Mouse (Mus musculus) forebrain, embryonic 16.5 days (tissue): ENCODE data around the gene Opn4. TPM values are rescaled to one million over a fixed set of nuclear protein-coding genes. Genes with fewer than 3 reads are reported as not detected.

ENCODE experiments used
- ATAC-seq: fragments of 200-750 bp; cut with Nextera tagmentation; 2 replicates; pipeline ENCODE4 v1.8.0; 2017; ENCODE audit warnings: mild to moderate bottlenecking, moderate library complexity
- H3K27ac ChIP-seq: fragments of 300-500 bp; sonication (generic); 2 replicates; pipeline ENCODE4 v1.5.1; 2014; ENCODE audit warnings: low read length, control low read depth
- H3K27me3 ChIP-seq: fragments of 300-500 bp; sonication (generic); replicated peaks from 2 replicates; pipeline ENCODE4 v1.6.1; 2014; ENCODE audit warnings: low read length; ENCODE audit not compliant: control insufficient read depth, insufficient read depth
- H3K36me3 ChIP-seq: fragments of 300-500 bp; sonication (generic); 2 replicates; pipeline ENCODE4 v1.6.1; 2014; ENCODE audit not compliant: control insufficient read depth, insufficient read depth
- H3K4me1 ChIP-seq: fragments of 300-500 bp; sonication (generic); replicated peaks from 2 replicates; pipeline ENCODE4 v1.6.1; 2014; ENCODE audit warnings: low read length; ENCODE audit not compliant: control insufficient read depth, insufficient read depth
- H3K4me2 ChIP-seq: fragments of 300-500 bp; sonication (generic); 2 replicates; pipeline ENCODE4 v1.6.1; 2014; ENCODE audit warnings: mild to moderate bottlenecking, low read length, control low read depth
- H3K4me3 ChIP-seq: fragments of 300-500 bp; sonication (generic); replicated peaks from 2 replicates; pipeline ENCODE4 v1.5.1; 2014; ENCODE audit warnings: mild to moderate bottlenecking, low read length, control low read depth
- H3K9ac ChIP-seq: fragments of 300-500 bp; sonication (generic); replicated peaks from 2 replicates; pipeline ENCODE4 v1.6.1; 2014; ENCODE audit warnings: low read depth, low read length, control low read depth
- H3K9me3 ChIP-seq: fragments of 300-500 bp; sonication (generic); 2 replicates; pipeline ENCODE4 v1.6.1; 2016; ENCODE audit warnings: low read length; ENCODE audit not compliant: control insufficient read depth
- WGBS: fragments of 180-500 bp; shearing (Covaris S2); extraction: QIAGEN DNeasy Blood & Tissue Kit; methylation state at CpG from one replicate; pipeline ENCODE4 v1.1.7; 2014; 5-methylcytosine and 5-hydroxymethylcytosine counted together
- polyA plus RNA-seq: library from polyadenylated mRNA; unstranded; fragments of >200 nt; fragmentation: Nextera tagmentation; extraction: Ambion mirVana; gene quantifications from 2 replicates; pipeline ENCODE4 v1.2.1, GENCODE M21; 2015

Opn4 gene
- polyA plus RNA-seq, 1 experiment from 2014 or later: not detected

GRCm38 (mm10) chr14:34620611-34621376 lies 20.9 kb upstream of the Opn4 start:
- 41% methylated on average over 10 of the region's 10 CpGs for WGBS
- peaks cover 3% of the 10 kb centered on the region for H3K27me3 ChIP-seq
- H3K9me3 ChIP-seq: no peaks in the 10 kb centered on the region
- no peak overlapping the region for H3K4me2 ChIP-seq
- H3K9ac ChIP-seq: no peak overlapping the region
- H3K36me3 ChIP-seq: no peaks in the 10 kb centered on the region
- H3K27ac ChIP-seq: no peak overlapping the region
- no peak for ATAC-seq
- 0 out of 2 replicates have a peak, but pooled peaks cover 2% of the 10 kb centered on the region for H3K4me1 ChIP-seq
- no peak overlapping the region for H3K4me3 ChIP-seq

- H3K36me3 ChIP-seq: no peaks in the 10 kb centered on the region
- no peak overlapping the region for H3K4me3 ChIP-seq
- no peak overlapping the region for H3K27ac ChIP-seq
- ATAC-seq: no peak
- no peaks in the 10 kb centered on the region for H3K9me3 ChIP-seq
- 31% methylated on average over 9 of the region's 9 CpGs for WGBS
- no peak overlapping the region for H3K4me2 ChIP-seq
- H3K27me3 ChIP-seq: peaks cover 15% of the 10 kb centered on the region
- H3K9ac ChIP-seq: no peak overlapping the region
- H3K4me1 ChIP-seq: peaks cover 4% of the 10 kb centered on the region; the same call in 1 of the 2 replicates
These were observed 18.9 kb upstream of the Opn4 start for GRCm38 (mm10) chr14:34618808-34619207.

GRCm38 (mm10) chr14:34616821-34617220 lies 16.9 kb upstream of the Opn4 start:
- Histone ChIP-seq H3K36me3 (no peaks in the 10 kb centered on the region), H3K4me3 (no peak overlapping the region), H3K9me3 (no peaks in the 10 kb centered on the region), H3K4me2 (no peak overlapping the region), H3K27me3 (peaks cover 16% of the 10 kb centered on the region), H3K27ac (no peak overlapping the region), H3K9ac (no peak overlapping the region), H3K4me1 (peaks cover 4% of the 10 kb centered on the region; the same call in 1 of the 2 replicates)
- peak; percentile 90 for ATAC-seq
- WGBS: 2% methylated on average over 8 of the region's 8 CpGs

GRCm38 (mm10) chr14:34615625-34616024 lies 15.7 kb upstream of the Opn4 start:
- H3K36me3 ChIP-seq: no peaks in the 10 kb centered on the region
- H3K27ac ChIP-seq: no peak overlapping the region
- no peak overlapping the region for H3K9ac ChIP-seq
- no peak for ATAC-seq
- no peak overlapping the region for H3K4me2 ChIP-seq
- peaks cover 16% of the 10 kb centered on the region for H3K27me3 ChIP-seq
- no peaks in the 10 kb centered on the region for H3K9me3 ChIP-seq
- peaks cover 4% of the 10 kb centered on the region; the same call in 1 of the 2 replicates for H3K4me1 ChIP-seq
- 57% methylated on average over 4 of the region's 4 CpGs for WGBS
- no peak overlapping the region for H3K4me3 ChIP-seq

GRCm38 (mm10) chr14:34615082-34615481 lies 15.1 kb upstream of the Opn4 start:
- ATAC-seq: no peak
- Histone ChIP-seq H3K4me3 (no peak overlapping the region; the same call in 1 of the 2 replicates), H3K27me3 (peaks cover 16% of the 10 kb centered on the region), H3K4me2 (peak overlapping the region; percentile 29), H3K4me1 (peaks cover 4% of the 10 kb centered on the region; the same call in 1 of the 2 replicates), H3K27ac (no peak overlapping the region), H3K9ac (0 out of 2 replicates have a peak overlapping the region, but pooled peaks have one; percentile 13), H3K36me3 (no peaks in the 10 kb centered on the region), H3K9me3 (no peaks in the 10 kb centered on the region)
- WGBS: 5% methylated on average over 13 of the region's 13 CpGs

GRCm38 (mm10) chr14:34614551-34614950 lies 14.6 kb upstream of the Opn4 start:
- WGBS: 9% methylated on average over 15 of the region's 15 CpGs
- peaks cover 4% of the 10 kb centered on the region; the same call in 1 of the 2 replicates for H3K4me1 ChIP-seq
- H3K27me3 ChIP-seq: peaks cover 16% of the 10 kb centered on the region
- H3K9ac ChIP-seq: no peak overlapping the region
- peak overlapping the region; percentile 29 for H3K4me2 ChIP-seq
- no peak overlapping the region for H3K4me3 ChIP-seq
- no peak for ATAC-seq
- no peaks in the 10 kb centered on the region for H3K36me3 ChIP-seq
- no peak overlapping the region for H3K27ac ChIP-seq
- no peaks in the 10 kb centered on the region for H3K9me3 ChIP-seq

GRCm38 (mm10) chr14:34613523-34613922 lies 13.6 kb upstream of the Opn4 start:
- no peak for ATAC-seq
- WGBS: 60% methylated on average over 6 of the region's 6 CpGs
- H3K9ac ChIP-seq: no peak overlapping the region
- peaks cover 16% of the 10 kb centered on the region for H3K27me3 ChIP-seq
- H3K4me2 ChIP-seq: no peak overlapping the region
- H3K27ac ChIP-seq: no peak overlapping the region
- no peaks in the 10 kb centered on the region for H3K36me3 ChIP-seq
- no peaks in the 10 kb centered on the region for H3K9me3 ChIP-seq
- no peak overlapping the region for H3K4me3 ChIP-seq
- H3K4me1 ChIP-seq: peaks cover 4% of the 10 kb centered on the region; the same call in 1 of the 2 replicates

- no peak overlapping the region for H3K9ac ChIP-seq
- peaks cover 16% of the 10 kb centered on the region for H3K27me3 ChIP-seq
- ATAC-seq: no peak
- no peaks in the 10 kb centered on the region for H3K36me3 ChIP-seq
- 29% methylated on average over 4 of the region's 4 CpGs for WGBS
- no peak overlapping the region for H3K27ac ChIP-seq
- H3K9me3 ChIP-seq: no peaks in the 10 kb centered on the region
- peaks cover 3% of the 10 kb centered on the region; the same call in 1 of the 2 replicates for H3K4me1 ChIP-seq
- H3K4me3 ChIP-seq: no peak overlapping the region
- H3K4me2 ChIP-seq: no peak overlapping the region
These were observed 12.3 kb upstream of the Opn4 start for GRCm38 (mm10) chr14:34612222-34612621.

- Histone ChIP-seq H3K4me3 (no peak overlapping the region), H3K27ac (no peak overlapping the region), H3K9ac (no peak overlapping the region), H3K4me2 (no peak overlapping the region), H3K9me3 (no peaks in the 10 kb centered on the region), H3K36me3 (no peaks in the 10 kb centered on the region), H3K4me1 (peaks cover 2% of the 10 kb centered on the region; the same call in 1 of the 2 replicates), H3K27me3 (peaks cover 16% of the 10 kb centered on the region)
- WGBS: 84% methylated on average over 4 of the region's 4 CpGs
- ATAC-seq: no peak
These were observed 11.6 kb upstream of the Opn4 start for GRCm38 (mm10) chr14:34611591-34611990.
